Comparison of ENCODE assay signal across 8 mouse cellular contexts in the genomic region with DNA sequence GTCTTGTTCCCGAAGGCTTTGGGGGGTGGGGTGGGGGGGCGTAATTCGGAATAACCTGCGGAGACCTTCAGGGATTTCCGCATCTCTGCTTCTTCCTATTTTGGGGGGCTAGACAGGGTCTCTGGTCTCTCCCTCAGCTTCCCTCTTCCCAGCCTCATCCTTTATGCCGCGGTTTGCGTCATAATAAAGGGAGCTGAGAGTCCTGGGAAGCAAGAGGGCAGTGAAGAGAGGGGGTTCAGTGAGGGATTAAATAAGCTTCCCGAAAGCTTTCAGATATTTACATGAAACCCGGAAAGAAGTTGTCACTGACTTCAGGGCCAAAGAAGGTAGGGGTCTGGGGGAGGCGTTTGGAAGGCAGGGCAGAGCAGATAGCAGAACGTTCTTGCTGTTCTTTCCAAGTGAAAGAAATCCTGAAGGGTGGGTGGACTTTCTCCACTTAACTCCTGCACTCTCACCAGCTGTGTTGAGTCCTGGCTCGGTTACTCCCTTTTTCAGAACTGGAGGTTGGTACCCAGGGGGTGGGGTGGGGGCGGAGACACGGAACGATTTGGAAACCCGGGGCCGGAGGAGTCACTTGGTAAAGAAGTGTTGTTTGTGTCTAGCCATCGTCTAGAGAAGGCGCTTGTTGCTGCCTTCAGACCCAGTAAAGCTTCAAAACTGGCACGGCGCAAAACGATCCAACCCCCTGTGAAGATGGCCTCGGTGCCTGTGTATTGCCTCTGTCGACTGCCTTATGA. TPM values are rescaled to one million over a fixed set of nuclear protein-coding genes. Genes with fewer than 3 reads are reported as not detected.
A peak's percentile ranks its signal among the peaks of the same experiment; 100 is the strongest.
DNase-seq lines count a peak whose midpoint lies in the region; ATAC-seq and TF ChIP-seq lines count a peak whose summit lies in the region.

No protein-coding gene starts in this region.

- H3K36me3 ChIP-seq in hindbrain, embryonic 11.5 days (ENCODE audit: control insufficient read depth, insufficient read depth, low read length), result no peaks in the 10 kb centered on the region
- H3K36me3 ChIP-seq in limb, embryonic 12.5 days, result no peaks in the 10 kb centered on the region
- H3K36me3 ChIP-seq in midbrain, embryonic 11.5 days (ENCODE audit: control insufficient read depth, insufficient read depth, low read length), result no peaks in the 10 kb centered on the region

- peak overlapping the region; percentile 84 for H3K4me3 ChIP-seq in bone marrow, adult 2 months (replicated peaks; ENCODE audit: control insufficient read depth, low read depth, low read length)
- H3K4me3 ChIP-seq in hindbrain, embryonic 11.5 days (ENCODE audit: low read depth, low read length), result peak overlapping the region; percentile 51
- peak overlapping the region; percentile 53 for H3K4me3 ChIP-seq in limb, embryonic 12.5 days (replicated peaks)
- H3K4me3 ChIP-seq in midbrain, embryonic 11.5 days (ENCODE audit: low read depth, low read length), result peak overlapping the region; percentile 49

- peak overlapping the region; percentile 55 for H3K4me2 ChIP-seq in hindbrain, embryonic 11.5 days (replicated peaks; ENCODE audit: low read depth, low read length)
- H3K4me2 ChIP-seq in limb, embryonic 12.5 days, result peak overlapping the region; percentile 64
- peak overlapping the region; percentile 56 for H3K4me2 ChIP-seq in midbrain, embryonic 11.5 days

- no peak for TF ChIP-seq CTCF in bone marrow, adult 2 months (IDR thresholded peaks at IDR 0.05; ENCODE audit: control insufficient read depth, insufficient read depth, low read length)

- H3K9ac ChIP-seq in hindbrain, embryonic 11.5 days (ENCODE audit: low read depth, low read length), result peak overlapping the region; percentile 71
- peak overlapping the region; percentile 63 for H3K9ac ChIP-seq in limb, embryonic 12.5 days (replicated peaks)
- H3K9ac ChIP-seq in midbrain, embryonic 11.5 days (ENCODE audit: low read length), result peak overlapping the region; percentile 80

- no peaks in the 10 kb centered on the region for H3K9me3 ChIP-seq in hindbrain, embryonic 11.5 days (ENCODE audit: control insufficient read depth, low read length)
- no peaks in the 10 kb centered on the region for H3K9me3 ChIP-seq in limb, embryonic 12.5 days
- H3K9me3 ChIP-seq in midbrain, embryonic 11.5 days (ENCODE audit: control insufficient read depth, low read length), result no peaks in the 10 kb centered on the region

- H3K27me3 ChIP-seq in hindbrain, embryonic 11.5 days (ENCODE audit: control insufficient read depth, insufficient read depth, low read length), result no peaks in the 10 kb centered on the region
- H3K27me3 ChIP-seq in limb, embryonic 12.5 days, result peaks cover 25% of the 10 kb centered on the region
- no peaks in the 10 kb centered on the region for H3K27me3 ChIP-seq in midbrain, embryonic 11.5 days (ENCODE audit: control insufficient read depth, insufficient read depth, low read length)

- no peak for TF ChIP-seq POLR2A in bone marrow, adult 2 months (IDR thresholded peaks at IDR 0.05; ENCODE audit: borderline replicate concordance, control insufficient read depth, low read depth, low read length)

- peak; percentile 4 to 14 for DNase-seq in layer of hippocampus, postnatal 10 days (ENCODE audit: low spot score in 2 of 2)
- DNase-seq in layer of hippocampus, adult 9-11 months, result no peak
- DNase-seq in hindbrain, embryonic 11.5 days (ENCODE audit: low spot score), result peak; percentile 27
- peak; percentile 89 for DNase-seq in midbrain, embryonic 11.5 days (ENCODE audit: low spot score, missing footprints)
- DNase-seq in thymus, postnatal 10 days (ENCODE audit: low spot score in 2 of 2), result peak; percentile 3 to 4

- WGBS in bone marrow, adult 2 months, result 9% methylated on average over 25 of the region's 25 CpGs
- 19% methylated on average over 24 of the region's 25 CpGs for WGBS in hindbrain, embryonic 11.5 days
- 21% methylated on average over 25 of the region's 25 CpGs for WGBS in limb, embryonic 12.5 days
- WGBS in midbrain, embryonic 11.5 days, result 21% methylated on average over 25 of the region's 25 CpGs

- H3K4me1 ChIP-seq in bone marrow, adult 2 months (ENCODE audit: control insufficient read depth, insufficient read depth, low read length), result no peaks in the 10 kb centered on the region; the same call in 1 of the 2 replicates
- no peaks in the 10 kb centered on the region for H3K4me1 ChIP-seq in hindbrain, embryonic 11.5 days (replicated peaks; ENCODE audit: control insufficient read depth, insufficient read depth, low read length)
- no peaks in the 10 kb centered on the region for H3K4me1 ChIP-seq in limb, embryonic 12.5 days (replicated peaks)
- H3K4me1 ChIP-seq in midbrain, embryonic 11.5 days (ENCODE audit: control insufficient read depth, insufficient read depth, low read length), result peaks cover 2% of the 10 kb centered on the region; the same call in 1 of the 2 replicates

- H3K27ac ChIP-seq in bone marrow, adult 2 months (ENCODE audit: control insufficient read depth, insufficient read depth, low read depth, low read length, poor library complexity), result peak overlapping the region; percentile 46
- H3K27ac ChIP-seq in hindbrain, embryonic 11.5 days (ENCODE audit: low read depth, low read length), result no peak overlapping the region
- peak overlapping the region; percentile 97 for H3K27ac ChIP-seq in limb, embryonic 12.5 days
- H3K27ac ChIP-seq in midbrain, embryonic 11.5 days (ENCODE audit: low read depth, low read length), result no peak overlapping the region; the same call in 1 of the 2 replicates

- peak; percentile 53 for ATAC-seq in erythroblast, adult 5-6 weeks (replicated peaks; ENCODE audit: low FRiP score, poor library complexity, severe bottlenecking)
- ATAC-seq in hindbrain, embryonic 11.5 days (ENCODE audit: low FRiP score), result no peak
- ATAC-seq in limb, embryonic 12.5 days (ENCODE audit: insufficient number of reproducible peaks, insufficient read depth, low FRiP score, low TSS enrichment, low read depth), result no peak
- no peak for ATAC-seq in midbrain, embryonic 11.5 days (ENCODE audit: low FRiP score)

RNA-seq across cellular contexts. Expression of a gene that starts 1.5 kb away (rescaled TPM):
- 10 to 100 TPM; 30.8 to 32.5 TPM for total RNA-seq in layer of hippocampus, postnatal 10 days (2021)
- 10.4 and 16.2 TPM in 2 replicates for polyA plus RNA-seq in bone marrow, adult 2 months (2011; ENCODE audit: insufficient read depth, insufficient read length, low replicate concordance, missing spikeins)
- total RNA-seq in erythroblast, adult 5-6 weeks (2015; ENCODE audit: low replicate concordance), result 77.7 and 84.7 TPM in 2 replicates
- 70.3 and 75.4 TPM in 2 replicates for total RNA-seq in erythroblast, adult 5-6 weeks (2017; ENCODE audit: low replicate concordance)
- 30.5 and 31.9 TPM in 2 replicates for polyA plus RNA-seq in hindbrain, embryonic 11.5 days (2014; fragmentation: Nextera tagmentation; extraction: Ambion mirVana)
- 18.6 and 19.7 TPM in 2 replicates for polyA plus RNA-seq in limb, embryonic 12.5 days (2016; fragmentation: Nextera tagmentation; extraction: Ambion mirVana)
- 32.7 and 33.4 TPM in 2 replicates for polyA plus RNA-seq in midbrain, embryonic 11.5 days (2014; fragmentation: Nextera tagmentation; extraction: Ambion mirVana)

Comparison
In these comparisons a context has a peak if more than half of its experiments do, and no peak if none do; other contexts are left out.
1. H3K27ac ChIP-seq: peak in bone marrow, adult 2 months (single experiment) and limb, embryonic 12.5 days (single experiment); none in hindbrain, embryonic 11.5 days (single experiment) and midbrain, embryonic 11.5 days (single experiment).
2. Peak in every context shown above with its lines, with median percentiles within 50 percentile points of each other: H3K4me3 ChIP-seq, H3K4me2 ChIP-seq and H3K9ac ChIP-seq.